Mouse (Mus musculus): ENCODE results near the gene Deup1.
A peak's percentile ranks its signal among the peaks of the same experiment; 100 is the strongest.

Gene Deup1

GRCm38 (mm10) chr9:15533336-15534070 lies 94.2 kb downstream of the Deup1 start:
- no peak for DNase-seq (ENCODE audit: low read depth)

- peak; percentile 63 for DNase-seq (ENCODE audit: low read depth)
Measured at GRCm38 (mm10) chr9:15531204-15531603, 96.5 kb downstream of the Deup1 start.

GRCm38 (mm10) chr9:15529965-15530320 lies 97.8 kb downstream of the Deup1 start:
- peak; percentile 88 for DNase-seq (ENCODE audit: low read depth)

- no peak for DNase-seq (ENCODE audit: low read depth)
Measured at GRCm38 (mm10) chr9:15529275-15529964, 98.3 kb downstream of the Deup1 start.

GRCm38 (mm10) chr9:15528368-15528767 lies 99.4 kb downstream of the Deup1 start:
- no peak for DNase-seq (ENCODE audit: low read depth)

GRCm38 (mm10) chr9:15527846-15528245 lies 99.9 kb downstream of the Deup1 start:
- no peak for DNase-seq (ENCODE audit: low read depth)

GRCm38 (mm10) chr9:15526539-15526938 lies 101.2 kb downstream of the Deup1 start:
- DNase-seq (ENCODE audit: low read depth): no peak

- DNase-seq (ENCODE audit: low read depth): no peak
Measured at GRCm38 (mm10) chr9:15525246-15525645, 102.5 kb downstream of the Deup1 start.

- DNase-seq (ENCODE audit: low read depth): no peak
Measured at GRCm38 (mm10) chr9:15523646-15524045, 104.1 kb downstream of the Deup1 start.

GRCm38 (mm10) chr9:15522887-15523286 lies 104.8 kb downstream of the Deup1 start:
- no peak for DNase-seq (ENCODE audit: low read depth)

- DNase-seq (ENCODE audit: low read depth): no peak
Measured at GRCm38 (mm10) chr9:15522348-15522747, 105.4 kb downstream of the Deup1 start.

- DNase-seq (ENCODE audit: low read depth): no peak
Measured at GRCm38 (mm10) chr9:15517979-15518378, 109.8 kb downstream of the Deup1 start.

- DNase-seq (ENCODE audit: low read depth): peak; percentile 47
Measured at GRCm38 (mm10) chr9:15516007-15516406, 111.7 kb downstream of the Deup1 start.

- DNase-seq (ENCODE audit: low read depth): no peak
Measured at GRCm38 (mm10) chr9:15512918-15513317, 114.8 kb downstream of the Deup1 start.

GRCm38 (mm10) chr9:15510557-15511310 lies 117.0 kb downstream of the Deup1 start:
- DNase-seq (ENCODE audit: low read depth): no peak
